ENCODE assay signal across 9 mouse cellular contexts in genomic region chr4:46389612-46390341, GRCm38 (mm10). TPM values are rescaled to one million over a fixed set of nuclear protein-coding genes. Genes with fewer than 3 reads are reported as not detected.
DNase-seq lines count a peak whose midpoint lies in the region; ATAC-seq and TF ChIP-seq lines count a peak whose summit lies in the region.
"Had no signal": no experiment of that assay in that cellular context is flagged by ENCODE, and none has a peak within 500 bp of the region (broad histone marks: within the 10 kb centered on the region; RNA-seq: fewer than 3 reads in every experiment).

No protein-coding gene starts in this region.

- H3K27ac ChIP-seq in testis, adult 2 months (ENCODE audit: control insufficient read depth, insufficient read depth, low read depth, low read length) = peak overlapping the region; percentile 92
- H3K27ac ChIP-seq in limb, embryonic 10.5 days = peak overlapping the region; percentile 98
- peak overlapping the region; percentile 74 for H3K27ac ChIP-seq in midbrain, embryonic 11.5 days (ENCODE audit: low read depth, low read length)

- no peaks in the 10 kb centered on the region; the same call in 1 of the 2 replicates for H3K36me3 ChIP-seq in testis, adult 2 months (ENCODE audit: control insufficient read depth, insufficient read depth, low read length)
- H3K36me3 ChIP-seq in limb, embryonic 10.5 days = peaks cover 16% of the 10 kb centered on the region
- 0 out of 2 replicates have a peak, but pooled peaks cover 3% of the 10 kb centered on the region for H3K36me3 ChIP-seq in midbrain, embryonic 11.5 days (ENCODE audit: control insufficient read depth, insufficient read depth, low read length)

- ATAC-seq in CD4-positive, CD25-positive, alpha-beta regulatory T cell, adult 4 months = no peak
- 0 out of 2 replicates have a peak, but pooled peaks have one; percentile 17 for ATAC-seq in granulocyte monocyte progenitor cell, adult 5-6 weeks (replicated peaks; ENCODE audit: poor library complexity, severe bottlenecking)
- ATAC-seq in midbrain, embryonic 11.5 days (ENCODE audit: low FRiP score) = peak; percentile 31; the same call in 1 of the 2 replicates

- peak overlapping the region; percentile 92 for H3K4me3 ChIP-seq in testis, adult 2 months (ENCODE audit: control insufficient read depth, low read depth, low read length)
- H3K4me3 ChIP-seq in limb, embryonic 10.5 days = peak overlapping the region; percentile 74
- peak overlapping the region; percentile 54 for H3K4me3 ChIP-seq in midbrain, embryonic 11.5 days (ENCODE audit: low read depth, low read length)

- H3K4me1 ChIP-seq in testis, adult 2 months (ENCODE audit: control insufficient read depth, insufficient read depth, low read length) = no peaks in the 10 kb centered on the region; the same call in 1 of the 2 replicates
- peaks cover 7% of the 10 kb centered on the region for H3K4me1 ChIP-seq in limb, embryonic 10.5 days
- H3K4me1 ChIP-seq in midbrain, embryonic 11.5 days (ENCODE audit: control insufficient read depth, insufficient read depth, low read length) = peaks cover 2% of the 10 kb centered on the region; the same call in 1 of the 2 replicates

- peak overlapping the region; percentile 93 for H3K9ac ChIP-seq in midbrain, embryonic 11.5 days (ENCODE audit: low read length)

- TF ChIP-seq CTCF in testis, adult 2 months (IDR thresholded peaks at IDR 0.05; ENCODE audit: control insufficient read depth, insufficient read depth, insufficient replicate concordance, low read depth, low read length) = no peak

- WGBS in limb, embryonic 10.5 days = 2% methylated on average over 24 of the region's 24 CpGs
- WGBS in midbrain, embryonic 11.5 days = 2% methylated on average over 24 of the region's 24 CpGs

- H3K4me2 ChIP-seq in midbrain, embryonic 11.5 days = peak overlapping the region; percentile 42

- peak; percentile 73 for DNase-seq in CD4-positive, CD25-positive, alpha-beta regulatory T cell, adult 2 months (ENCODE audit: low read depth, low spot score)
- DNase-seq in testis, postnatal 10 days (ENCODE audit: low spot score) = no peak
- DNase-seq in limb, embryonic 10.5 days (ENCODE audit: low spot score) = peak; percentile 59
- no peak for DNase-seq in midbrain, embryonic 11.5 days (ENCODE audit: low spot score, missing footprints)
- peak; percentile 48 for DNase-seq in thymus, postnatal 4 days

- no peaks in the 10 kb centered on the region for H3K9me3 ChIP-seq in limb, embryonic 10.5 days (replicated peaks)
- H3K9me3 ChIP-seq in midbrain, embryonic 11.5 days (ENCODE audit: control insufficient read depth, low read length) = no peaks in the 10 kb centered on the region

- no peak for TF ChIP-seq POLR2A in testis, adult 2 months (IDR thresholded peaks at IDR 0.05; ENCODE audit: control insufficient read depth, low read depth, low read length)

- H3K27me3 ChIP-seq in testis, adult 2 months (ENCODE audit: control insufficient read depth, insufficient read depth, low read length) = no peaks in the 10 kb centered on the region
- H3K27me3 ChIP-seq in limb, embryonic 10.5 days (ENCODE audit: low read depth, poor library complexity, severe bottlenecking) = no peaks in the 10 kb centered on the region
- no peaks in the 10 kb centered on the region for H3K27me3 ChIP-seq in midbrain, embryonic 11.5 days (ENCODE audit: control insufficient read depth, insufficient read depth, low read length)

RNA-seq across cellular contexts. Expression of gene Trmo, which starts 0.5 kb away (rescaled TPM):
- 10 to 100 TPM; 20.9 TPM for polyA plus RNA-seq in CD4-positive, CD25-positive, alpha-beta regulatory T cell, adult 4 months (2017; shearing (Covaris generic))
- 12.1 and 12.2 TPM in 2 replicates for polyA plus RNA-seq in testis, adult 2 months (2012; rRNA removed)
- total RNA-seq in granulocyte monocyte progenitor cell, adult 5-6 weeks (2014; fragmentation: Nextera tagmentation) = 11.1 and 13.3 TPM in 2 replicates
- total RNA-seq in granulocyte monocyte progenitor cell, adult 5-6 weeks (2017) = 11.8 and 12.7 TPM in 2 replicates
- 11.5 and 11.9 TPM in 2 replicates for polyA plus RNA-seq in limb, embryonic 10.5 days (2016; fragmentation: Nextera tagmentation; extraction: Ambion mirVana)
- polyA plus RNA-seq in midbrain, embryonic 11.5 days (2014; fragmentation: Nextera tagmentation; extraction: Ambion mirVana) = 11.9 and 13.8 TPM in 2 replicates

RNA-seq across cellular contexts. Expression of gene Hemgn, which starts 23.5 kb away (rescaled TPM):
- polyA plus RNA-seq in CD4-positive, CD25-positive, alpha-beta regulatory T cell, adult 4 months (2017; shearing (Covaris generic)) = under 1 TPM in 1 of 2 experiments, not detected in 1; 0.36 TPM
- polyA plus RNA-seq in testis, adult 2 months (2012; rRNA removed) = 54.7 and 57.4 TPM in 2 replicates
- total RNA-seq in granulocyte monocyte progenitor cell, adult 5-6 weeks (2014; fragmentation: Nextera tagmentation) = 0.45 and 1.2 TPM in 2 replicates
- 2.2 and 3.0 TPM in 2 replicates for total RNA-seq in granulocyte monocyte progenitor cell, adult 5-6 weeks (2017)
- 12.8 and 13.4 TPM in 2 replicates for polyA plus RNA-seq in limb, embryonic 10.5 days (2016; fragmentation: Nextera tagmentation; extraction: Ambion mirVana)
- 20.4 and 20.5 TPM in 2 replicates for polyA plus RNA-seq in midbrain, embryonic 11.5 days (2014; fragmentation: Nextera tagmentation; extraction: Ambion mirVana)
- total RNA-seq: layer of hippocampus, postnatal 25 days had no signal

RNA-seq across cellular contexts. Expression of gene Foxe1, which starts 46.4 kb away (rescaled TPM):
- polyA plus RNA-seq in CD4-positive, CD25-positive, alpha-beta regulatory T cell, adult 4 months (2017; shearing (Covaris generic)) = not detected
- 0.04 TPM in 1 of 2 replicates, not detected in the other for polyA plus RNA-seq in testis, adult 2 months (2012; rRNA removed)
- total RNA-seq in granulocyte monocyte progenitor cell, adult 5-6 weeks (2014; fragmentation: Nextera tagmentation) = not detected in 2 replicates
- 0.26 TPM in 1 of 2 replicates, not detected in the other for total RNA-seq in granulocyte monocyte progenitor cell, adult 5-6 weeks (2017)
- 0.35 TPM in 1 of 2 replicates, not detected in the other for polyA plus RNA-seq in limb, embryonic 10.5 days (2016; fragmentation: Nextera tagmentation; extraction: Ambion mirVana)
- polyA plus RNA-seq in midbrain, embryonic 11.5 days (2014; fragmentation: Nextera tagmentation; extraction: Ambion mirVana) = not detected in 2 replicates
- total RNA-seq: layer of hippocampus, postnatal 25 days had no signal

Comparison
In these comparisons a context has a peak if more than half of its experiments do, and no peak if none do; other contexts are left out.
1. DNase-seq: peak in CD4-positive, CD25-positive, alpha-beta regulatory T cell, adult 2 months (single experiment), limb, embryonic 10.5 days (single experiment) and thymus, postnatal 4 days (single experiment); none in testis, postnatal 10 days (single experiment) and midbrain, embryonic 11.5 days (single experiment).
2. RNA of gene Hemgn, which starts 23.5 kb away (polyA plus RNA-seq): 54.7 to 57.4 TPM in testis, adult 2 months, 20.4 to 20.5 TPM in midbrain, embryonic 11.5 days and 12.8 to 13.4 TPM in limb, embryonic 10.5 days; 0.36 TPM in CD4-positive, CD25-positive, alpha-beta regulatory T cell, adult 4 months; every median in the first group is over 10 times any median in the second.
3. Peak in every context shown above with its lines, with median percentiles within 50 percentile points of each other: H3K27ac ChIP-seq and H3K4me3 ChIP-seq.